Mouse (Mus musculus) regulatory T cell (primary cell): Measurements from ENCODE around the gene 2410002F23Rik.
"Not testable (repeated sequence)": the region's sequence is repeated elsewhere in the genome, so short reads cannot be mapped to it uniquely, and the experiment has no call there.

Experiments
- in situ Hi-C: fragments of 300-600 bp; cut with MboI, MseI; formaldehyde crosslinking; loops from one replicate; pipeline ENCODE4 v1.15.1; 2025; ENCODE audit warnings: high pct_unique_total_duplicates

The 2410002F23Rik gene

GRCm38 (mm10) chr7:44260410-44260809, 13.9 kb downstream of the 2410002F23Rik start:
- in situ Hi-C loops = loop anchor here (5.0 kb wide), 1 partner anchor 222 kb away; no protein-coding TSS in a partner anchor

- in situ Hi-C loops = loop anchor here (5.0 kb wide), 1 partner anchor 221 kb away; no protein-coding TSS in a partner anchor
These were observed 14.6 kb downstream of the 2410002F23Rik start, which contains the start of gene Gm15517 for GRCm38 (mm10) chr7:44261147-44261546. Gene Gm15517, plus strand, starts transcription at chr7:44261447.

GRCm38 (mm10) chr7:44262791-44263643, 16.5 kb downstream of the 2410002F23Rik start:
- in situ Hi-C loops = loop anchor here (5.0 kb wide), 1 partner anchor 219 kb away; no protein-coding TSS in a partner anchor

GRCm38 (mm10) chr7:44268117-44268516, 21.6 kb downstream of the 2410002F23Rik start:
- in situ Hi-C loops = loop anchor here (5.0 kb wide), 2 partner anchors 44 to 84 kb away; partner anchors contain the start of gene Shank1

GRCm38 (mm10) chr7:44269397-44269796, 22.9 kb downstream of the 2410002F23Rik start:
- in situ Hi-C loops = loop anchor here (5.0 kb wide), 2 partner anchors 43 to 83 kb away; partner anchors contain the start of gene Shank1

- in situ Hi-C loops = no loop called here
These were observed 24.8 kb downstream of the 2410002F23Rik start for GRCm38 (mm10) chr7:44271309-44271708.

GRCm38 (mm10) chr7:44272546-44272945, 26.0 kb downstream of the 2410002F23Rik start:
- in situ Hi-C loops = no loop called here

GRCm38 (mm10) chr7:44273446-44273845, 26.9 kb downstream of the 2410002F23Rik start:
- in situ Hi-C loops = no loop called here

GRCm38 (mm10) chr7:44274096-44274495, 27.6 kb downstream of the 2410002F23Rik start:
- in situ Hi-C loops = no loop called here

GRCm38 (mm10) chr7:44275546-44275945, 29.0 kb downstream of the 2410002F23Rik start:
- in situ Hi-C loops = no loop called here

- in situ Hi-C loops = no loop called here
These were observed 30.1 kb downstream of the 2410002F23Rik start for GRCm38 (mm10) chr7:44276461-44277249.

GRCm38 (mm10) chr7:44277250-44277622, 30.7 kb downstream of the 2410002F23Rik start:
- in situ Hi-C loops = no loop called here

- in situ Hi-C loops = no loop called here
These were observed 34.4 kb downstream of the 2410002F23Rik start for GRCm38 (mm10) chr7:44280959-44281358.

GRCm38 (mm10) chr7:44281586-44281985, 35.1 kb downstream of the 2410002F23Rik start:
- in situ Hi-C loops = no loop called here

- in situ Hi-C loops = no loop called here
These were observed 41.2 kb downstream of the 2410002F23Rik start for GRCm38 (mm10) chr7:44287760-44288159.

- in situ Hi-C loops = no loop called here
These were observed 44.5 kb downstream of the 2410002F23Rik start for GRCm38 (mm10) chr7:44290986-44291385.

- in situ Hi-C loops = no loop called here
These were observed 44.9 kb downstream of the 2410002F23Rik start for GRCm38 (mm10) chr7:44291418-44291817.

- in situ Hi-C loops = not testable (repeated sequence)
These were observed 51.0 kb downstream of the 2410002F23Rik start for GRCm38 (mm10) chr7:44297501-44297900.
